Mouse (Mus musculus) layer of hippocampus, adult 18-20 months (tissue): Measurements from ENCODE around the gene Nqo2. TPM values are rescaled to one million over a fixed set of nuclear protein-coding genes. Genes with fewer than 3 reads are reported as not detected.

Source experiments
- DNase-seq, 2 experiments: peaks; one replicate each; pipeline ENCODE4 v3.0.0; 2022; ENCODE audit warnings: low spot score in 2 of 2
- total RNA-seq, 2 experiments: library from RNA; stranded (reverse); gene quantifications; 2 replicates each; pipeline ENCODE4 v1.2.3; 2021

Nqo2 gene
- total RNA-seq, 2 experiments from 2014 or later: 6.9 to 8.6 TPM

- no peak for DNase-seq
Observed at GRCm38 (mm10) chr13:33989625-33990024, 25.1 kb downstream of the Nqo2 start.

- peak; percentile 21 to 75 for DNase-seq
Observed at GRCm38 (mm10) chr13:33995197-33995596, 30.7 kb downstream of the Nqo2 start.

GRCm38 (mm10) chr13:34002058-34003006 is 37.8 kb downstream of the Nqo2 start, which contains the start of the genes Ripk1 and Serpinb6a:
Gene Ripk1, plus strand, starts transcription at chr13:34002363.
Gene Serpinb6a, minus strand, starts transcription at chr13:34002794.
- DNase-seq: peak; percentile 87 to 91

- DNase-seq: peak in 1 of 2 experiments; percentile 7
Observed at GRCm38 (mm10) chr13:34003058-34003457, 38.6 kb downstream of the Nqo2 start.

- no peak for DNase-seq
Observed at GRCm38 (mm10) chr13:34007234-34007633, 42.7 kb downstream of the Nqo2 start.

GRCm38 (mm10) chr13:34016927-34017569 is 52.6 kb downstream of the Nqo2 start:
- no peak for DNase-seq

GRCm38 (mm10) chr13:34018521-34018920 is 54.0 kb downstream of the Nqo2 start:
- DNase-seq: no peak

- no peak for DNase-seq
Observed at GRCm38 (mm10) chr13:34021998-34022397, 57.5 kb downstream of the Nqo2 start.

- no peak for DNase-seq
Observed at GRCm38 (mm10) chr13:34032041-34032440, 67.6 kb downstream of the Nqo2 start.

- no peak for DNase-seq
Observed at GRCm38 (mm10) chr13:34035424-34035823, 70.9 kb downstream of the Nqo2 start.

- DNase-seq: no peak
Observed at GRCm38 (mm10) chr13:34036726-34037125, 72.2 kb downstream of the Nqo2 start.

GRCm38 (mm10) chr13:34037172-34038055 is 72.9 kb downstream of the Nqo2 start, which contains the start of gene Bphl:
Gene Bphl, plus strand, starts transcription at chr13:34037597.
- peak; percentile 88 to 95 for DNase-seq

- DNase-seq: no peak
Observed at GRCm38 (mm10) chr13:34038056-34038432, 73.6 kb downstream of the Nqo2 start.

Other genes with a start within 250 kb of the Nqo2 start
- gene Serpinb6e, start 121.3 kb upstream of the Nqo2 start, total RNA-seq: not detected
- under 1 TPM; 0.25 to 0.47 TPM for gene Serpinb6c, start 59.0 kb upstream of the Nqo2 start, total RNA-seq
- 1 to 10 TPM; 6.2 to 6.6 TPM for gene Ripk1, start 37.7 kb downstream of the Nqo2 start, total RNA-seq
- gene Serpinb6a, start 38.1 kb downstream of the Nqo2 start, total RNA-seq: 10 to 100 TPM; 40.4 to 51.1 TPM
- gene Bphl, start 72.9 kb downstream of the Nqo2 start, total RNA-seq: 10 to 100 TPM; 52.0 to 56.0 TPM
- gene Tubb2a, start 113.3 kb downstream of the Nqo2 start, total RNA-seq: 100 to 1,000 TPM; 919 to 955 TPM
- gene Tubb2b, start 165.8 kb downstream of the Nqo2 start, total RNA-seq: 100 to 1,000 TPM; 192 to 215 TPM
- 10 to 100 TPM; 24.9 to 29.2 TPM for gene Psmg4, start 198.3 kb downstream of the Nqo2 start, total RNA-seq